Mouse (Mus musculus) erythroblast, adult 5-6 weeks (primary cell): ENCODE measurements around the gene Olfr494. TPM values are rescaled to one million over a fixed set of nuclear protein-coding genes. Genes with fewer than 3 reads are reported as not detected.

Experiments used
- ATAC-seq: replicated peaks from 2 replicates; pipeline ENCODE4 v1.8.0; 2016; ENCODE audit warnings: moderate number of reproducible peaks, mild to moderate bottlenecking, moderate TSS enrichment, inconsistent platforms; ENCODE audit not compliant: poor library complexity, low FRiP score, severe bottlenecking
- total RNA-seq, 2 experiments: library from RNA; stranded (forward) in 1 of 2; stranded (reverse) in 1 of 2; fragments of 150-400 nt in 1 of 2; fragments of 200-764, 138-1000 nt in 1 of 2; gene quantifications; 2 replicates each; pipeline versions ENCODE4 v1.2.3 to v1.2.4; 2015 to 2017; ENCODE audit warnings: low replicate concordance in 2 of 2

Olfr494 gene
- total RNA-seq (2015; ENCODE audit: low replicate concordance) (not detected in 2 replicates), total RNA-seq (2017; ENCODE audit: low replicate concordance) (not detected in 2 replicates)

DNA sequence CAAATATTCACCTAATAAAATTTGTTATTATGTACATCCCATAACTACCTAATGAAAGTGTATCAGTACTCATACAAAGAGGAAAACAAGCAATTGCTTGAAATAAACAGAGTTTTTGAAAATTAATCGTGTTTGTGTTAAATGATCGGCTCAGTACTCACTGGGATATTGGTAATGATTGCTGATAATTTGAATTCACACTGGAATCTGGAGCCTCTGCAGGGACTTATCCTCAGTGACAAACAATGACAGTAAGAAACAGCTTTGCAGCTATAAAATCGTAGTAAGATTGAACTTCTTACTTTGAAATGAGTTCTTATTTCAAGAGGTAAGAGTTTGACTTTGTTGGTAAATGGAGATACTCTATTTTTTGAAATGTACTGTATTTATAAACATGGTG, at the start of gene Olfr494:
Gene Olfr494, plus strand, starts transcription at position 301 of the 400 bp plus-strand sequence.
- no peak for ATAC-seq

DNA sequence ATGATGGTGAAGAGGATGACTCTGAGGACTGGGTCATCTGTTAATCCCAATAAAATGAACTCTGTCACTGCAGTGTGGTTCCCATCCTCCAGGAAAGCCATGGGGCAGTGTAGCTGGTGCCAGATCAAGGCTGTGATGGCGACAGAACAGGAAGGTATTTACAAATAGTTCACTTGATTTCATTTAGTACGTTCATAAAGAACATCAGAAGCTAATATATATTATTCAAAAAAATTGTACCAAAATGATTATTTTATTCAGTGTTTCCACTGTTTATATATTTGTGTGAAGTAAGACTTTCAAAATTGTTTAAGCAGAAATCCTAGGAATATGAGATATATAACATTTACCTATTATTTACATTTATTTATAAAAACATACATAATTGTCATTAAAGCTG, 41.6 kb upstream of the Olfr494 start, which contains the start of gene Olfr492:
Gene Olfr492, minus strand, starts transcription at position 101 of the 400 bp plus-strand sequence.
- no peak for ATAC-seq

DNA sequence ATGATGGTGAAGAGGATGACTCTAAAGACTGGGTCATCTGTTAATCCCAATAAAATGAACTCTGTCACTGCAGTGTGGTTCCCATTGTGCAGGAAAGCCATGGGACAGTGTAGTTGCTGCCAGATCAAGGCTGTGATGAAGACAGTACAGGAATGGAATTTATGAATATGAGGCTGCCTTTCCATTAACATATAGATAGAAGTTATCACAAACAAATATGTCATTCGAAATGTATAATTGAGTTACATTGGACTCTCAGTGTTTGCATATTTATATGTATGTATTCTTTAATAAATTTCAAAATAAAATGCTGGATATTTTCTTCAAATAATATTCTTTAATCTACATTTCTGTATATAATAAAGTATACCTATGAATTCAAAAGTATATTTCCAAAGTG, 18.3 kb upstream of the Olfr494 start, which contains the start of gene Olfr493:
Gene Olfr493, minus strand, starts transcription at position 101 of the 400 bp plus-strand sequence.
- no peak for ATAC-seq

DNA sequence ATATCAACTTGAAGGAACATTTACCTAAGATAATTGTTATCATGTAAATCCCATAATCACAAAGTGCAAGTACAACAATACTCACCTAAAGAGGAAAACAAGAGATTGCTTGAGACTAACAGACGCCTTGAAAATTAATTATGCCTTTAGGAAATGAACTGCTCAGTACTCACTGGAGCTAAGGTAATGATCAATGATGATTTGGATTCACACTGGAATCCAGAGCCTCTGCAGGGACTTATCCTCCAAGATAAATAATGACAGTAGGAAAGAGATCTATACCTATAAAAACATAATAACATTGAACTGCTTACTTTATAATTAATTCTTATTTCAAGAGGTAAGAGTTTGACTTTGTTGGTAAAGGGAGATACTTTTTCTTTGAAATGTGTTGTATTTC, 27.7 kb downstream of the Olfr494 start, which contains the start of gene Olfr495:
Gene Olfr495, plus strand, starts transcription at position 301 of the 400 bp plus-strand sequence.
- ATAC-seq: no peak

Other genes with a start within 250 kb of the Olfr494 start
- gene Olfr484, start 237.9 kb upstream of the Olfr494 start, total RNA-seq (2015; ENCODE audit: low replicate concordance): not detected in 2 replicates
- gene Olfr484, start 237.9 kb upstream of the Olfr494 start, total RNA-seq (2017; ENCODE audit: low replicate concordance): 1.1 TPM in 1 of 2 replicates, not detected in the other
- gene Olfr485, start 205.5 kb upstream of the Olfr494 start, total RNA-seq (2015; ENCODE audit: low replicate concordance): not detected in 2 replicates
- gene Olfr485, start 205.5 kb upstream of the Olfr494 start, total RNA-seq (2017; ENCODE audit: low replicate concordance): not detected in 2 replicates
- not detected in 2 replicates for gene Olfr486, start 192.6 kb upstream of the Olfr494 start, total RNA-seq (2015; ENCODE audit: low replicate concordance)
- not detected in 2 replicates for gene Olfr486, start 192.6 kb upstream of the Olfr494 start, total RNA-seq (2017; ENCODE audit: low replicate concordance)
- not detected in 2 replicates for gene Olfr487, start 150.7 kb upstream of the Olfr494 start, total RNA-seq (2015; ENCODE audit: low replicate concordance)
- not detected in 2 replicates for gene Olfr487, start 150.7 kb upstream of the Olfr494 start, total RNA-seq (2017; ENCODE audit: low replicate concordance)
- gene Olfr488, start 107.0 kb upstream of the Olfr494 start, total RNA-seq (2015; ENCODE audit: low replicate concordance): not detected in 2 replicates
- gene Olfr488, start 107.0 kb upstream of the Olfr494 start, total RNA-seq (2017; ENCODE audit: low replicate concordance): not detected in 2 replicates
- not detected in 2 replicates for gene Olfr490, start 76.4 kb upstream of the Olfr494 start, total RNA-seq (2015; ENCODE audit: low replicate concordance)
- not detected in 2 replicates for gene Olfr490, start 76.4 kb upstream of the Olfr494 start, total RNA-seq (2017; ENCODE audit: low replicate concordance)
- gene Olfr491, start 51.9 kb upstream of the Olfr494 start, total RNA-seq (2015; ENCODE audit: low replicate concordance): not detected in 2 replicates
- not detected in 2 replicates for gene Olfr491, start 51.9 kb upstream of the Olfr494 start, total RNA-seq (2017; ENCODE audit: low replicate concordance)
- gene Olfr492, start 41.7 kb upstream of the Olfr494 start, total RNA-seq (2015; ENCODE audit: low replicate concordance): not detected in 2 replicates
- not detected in 2 replicates for gene Olfr492, start 41.7 kb upstream of the Olfr494 start, total RNA-seq (2017; ENCODE audit: low replicate concordance)
- gene Olfr493, start 18.4 kb upstream of the Olfr494 start, total RNA-seq (2015; ENCODE audit: low replicate concordance): not detected in 2 replicates
- not detected in 2 replicates for gene Olfr493, start 18.4 kb upstream of the Olfr494 start, total RNA-seq (2017; ENCODE audit: low replicate concordance)
- gene Olfr495, start 27.8 kb downstream of the Olfr494 start, total RNA-seq (2015; ENCODE audit: low replicate concordance): not detected in 2 replicates
- not detected in 2 replicates for gene Olfr495, start 27.8 kb downstream of the Olfr494 start, total RNA-seq (2017; ENCODE audit: low replicate concordance)
- not detected in 2 replicates for gene Olfr497, start 55.1 kb downstream of the Olfr494 start, total RNA-seq (2015; ENCODE audit: low replicate concordance)
- gene Olfr497, start 55.1 kb downstream of the Olfr494 start, total RNA-seq (2017; ENCODE audit: low replicate concordance): not detected in 2 replicates
- not detected in 2 replicates for gene Olfr498, start 100.0 kb downstream of the Olfr494 start, total RNA-seq (2015; ENCODE audit: low replicate concordance)
- not detected in 2 replicates for gene Olfr498, start 100.0 kb downstream of the Olfr494 start, total RNA-seq (2017; ENCODE audit: low replicate concordance)
- not detected in 2 replicates for gene Olfr502, start 159.7 kb downstream of the Olfr494 start, total RNA-seq (2015; ENCODE audit: low replicate concordance)
- gene Olfr502, start 159.7 kb downstream of the Olfr494 start, total RNA-seq (2017; ENCODE audit: low replicate concordance): not detected in 2 replicates
- gene Olfr503, start 179.2 kb downstream of the Olfr494 start, total RNA-seq (2015; ENCODE audit: low replicate concordance): not detected in 2 replicates
- gene Olfr503, start 179.2 kb downstream of the Olfr494 start, total RNA-seq (2017; ENCODE audit: low replicate concordance): not detected in 2 replicates
- gene Olfr504, start 200.5 kb downstream of the Olfr494 start, total RNA-seq (2015; ENCODE audit: low replicate concordance): not detected in 2 replicates
- not detected in 2 replicates for gene Olfr504, start 200.5 kb downstream of the Olfr494 start, total RNA-seq (2017; ENCODE audit: low replicate concordance)
- gene Olfr506, start 245.5 kb downstream of the Olfr494 start, total RNA-seq (2015; ENCODE audit: low replicate concordance): not detected in 2 replicates
- gene Olfr506, start 245.5 kb downstream of the Olfr494 start, total RNA-seq (2017; ENCODE audit: low replicate concordance): not detected in 2 replicates